Mouse (Mus musculus): ENCODE measurements around the gene Tnrc6a.

The Tnrc6a gene

DNA sequence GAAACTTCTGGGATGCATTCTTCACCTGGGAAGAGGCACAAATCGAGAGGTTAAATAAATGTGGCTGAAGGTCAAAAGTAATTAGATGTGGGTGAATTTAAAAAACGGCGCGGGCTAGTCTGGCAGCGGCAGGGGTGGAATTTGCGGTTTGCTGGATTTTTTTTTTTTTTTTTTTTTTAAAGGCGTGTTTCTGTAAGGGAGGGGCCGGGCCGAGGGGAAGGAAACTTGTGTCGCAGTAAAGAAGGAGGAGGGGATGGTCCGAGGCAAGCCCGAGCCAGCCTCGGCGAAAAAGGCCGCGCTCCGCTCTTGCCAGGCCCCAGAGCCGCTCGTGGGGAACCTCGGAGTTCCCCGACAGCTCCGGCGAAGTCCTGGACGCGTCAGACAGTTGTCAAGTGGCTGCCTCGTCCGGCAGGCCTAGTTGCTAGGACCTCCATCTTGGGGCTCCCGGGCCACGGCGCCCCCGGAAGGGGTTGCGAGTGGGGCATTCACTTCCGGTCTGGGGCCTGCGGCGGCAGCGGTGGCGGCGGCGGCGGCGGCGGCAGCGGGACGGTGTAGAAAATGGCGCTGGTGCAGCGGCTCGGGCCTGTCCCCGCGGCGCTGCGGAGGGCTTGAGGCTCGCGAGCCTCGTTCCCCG is at the start of gene Tnrc6a:
Gene Tnrc6a (plus strand): TSS at position 221 of the 634 bp plus-strand sequence.
- DNase-seq = peak; percentile 93 to 94

DNA sequence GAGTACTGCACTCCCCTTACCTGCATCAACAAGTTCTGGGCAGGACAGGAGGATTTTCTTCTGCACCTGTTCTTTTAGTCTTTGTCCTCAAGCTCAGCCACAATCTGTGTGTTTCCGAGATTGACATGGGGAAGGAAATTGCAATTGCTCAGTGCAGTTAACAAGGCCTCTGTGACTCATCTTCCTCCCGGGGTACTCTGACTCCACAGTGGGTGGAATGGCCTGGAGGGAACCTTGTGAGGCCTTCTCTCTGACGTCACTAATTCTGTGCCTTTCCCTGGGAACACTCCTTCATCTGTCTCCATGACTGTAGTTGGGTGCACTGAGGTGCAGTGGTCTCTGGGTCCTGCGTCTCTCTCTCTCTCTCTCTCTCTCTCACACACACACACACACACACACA is 41.4 kb upstream of the Tnrc6a start:
- no peak for DNase-seq

DNA sequence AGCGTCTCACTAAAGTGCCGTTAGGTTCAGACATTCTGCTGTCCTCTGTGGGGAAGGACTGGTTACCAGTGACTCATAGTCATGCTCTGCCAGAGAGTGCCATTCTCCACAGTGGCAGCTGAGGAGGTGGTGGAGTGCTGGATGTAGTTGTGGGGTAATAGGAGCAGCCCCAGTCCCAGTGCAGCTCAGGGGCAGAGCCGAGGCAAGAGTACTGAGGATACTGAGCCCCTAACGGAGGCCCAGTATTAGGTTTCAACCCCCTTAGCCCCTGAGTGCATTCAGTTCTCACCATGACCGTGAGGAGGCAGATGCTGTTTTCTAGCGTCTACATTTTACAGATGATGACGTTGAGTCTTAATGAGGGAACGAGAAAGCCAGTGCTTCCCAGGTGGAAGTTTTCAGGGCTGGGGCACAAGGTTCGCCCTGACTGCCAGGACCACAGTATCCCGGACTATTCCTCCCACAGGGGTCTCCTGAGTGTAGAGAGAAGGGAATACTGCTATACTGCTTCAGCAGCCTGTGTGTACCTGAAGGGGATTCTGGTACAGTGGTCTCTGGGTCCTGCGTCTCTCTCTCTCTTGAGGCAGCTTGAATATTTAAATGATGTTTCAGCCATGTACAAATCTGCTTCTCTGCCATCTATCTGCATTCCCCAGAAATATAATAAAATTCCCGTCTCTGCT is 40.1 kb upstream of the Tnrc6a start:
- DNase-seq = no peak

DNA sequence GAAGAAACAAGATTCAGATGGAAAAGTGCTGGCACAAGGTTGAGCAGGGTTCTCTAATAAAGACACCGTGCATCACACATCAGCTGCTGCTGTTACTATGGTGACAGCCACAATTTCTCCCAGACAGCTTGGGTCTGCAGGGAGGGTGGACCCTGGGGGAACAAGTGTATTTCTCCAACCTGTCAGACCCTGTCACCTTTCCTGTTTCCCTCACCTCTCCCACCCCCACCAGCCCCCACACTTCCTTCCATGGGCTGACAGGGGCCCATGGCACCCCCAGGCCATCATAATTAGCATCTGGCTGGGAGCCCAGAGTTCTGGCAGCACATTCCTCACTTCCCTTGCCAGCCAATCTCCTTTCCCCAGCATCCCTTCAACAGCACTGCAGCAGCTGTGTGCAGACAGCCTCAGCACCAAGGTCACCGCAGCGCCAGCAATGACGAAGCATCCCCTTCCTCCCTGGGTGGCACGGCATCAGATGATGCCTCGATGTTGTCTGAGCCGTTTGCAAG is 39.4 kb upstream of the Tnrc6a start:
- peak; percentile 63 to 78 for DNase-seq

DNA sequence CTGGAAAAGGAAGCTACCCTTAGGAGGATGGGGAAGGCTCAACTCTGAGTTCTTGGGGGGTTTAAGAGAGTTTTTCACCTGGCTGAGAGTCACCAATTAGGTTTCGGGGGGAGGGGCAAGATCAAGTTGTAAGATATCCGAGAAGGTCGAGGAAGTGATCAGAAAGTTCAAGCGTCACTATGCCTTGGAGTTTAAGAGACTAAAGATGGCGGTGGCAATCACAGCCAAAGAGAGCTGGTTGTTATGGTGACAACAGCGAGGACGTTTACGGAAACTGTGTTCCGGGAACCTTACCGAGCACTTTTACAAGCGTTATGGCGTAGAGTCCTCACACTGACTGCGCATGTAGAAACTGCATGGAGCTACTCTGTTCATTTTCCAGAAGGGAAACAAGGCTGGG is 39.0 kb upstream of the Tnrc6a start:
- DNase-seq = peak; percentile 30 to 37

DNA sequence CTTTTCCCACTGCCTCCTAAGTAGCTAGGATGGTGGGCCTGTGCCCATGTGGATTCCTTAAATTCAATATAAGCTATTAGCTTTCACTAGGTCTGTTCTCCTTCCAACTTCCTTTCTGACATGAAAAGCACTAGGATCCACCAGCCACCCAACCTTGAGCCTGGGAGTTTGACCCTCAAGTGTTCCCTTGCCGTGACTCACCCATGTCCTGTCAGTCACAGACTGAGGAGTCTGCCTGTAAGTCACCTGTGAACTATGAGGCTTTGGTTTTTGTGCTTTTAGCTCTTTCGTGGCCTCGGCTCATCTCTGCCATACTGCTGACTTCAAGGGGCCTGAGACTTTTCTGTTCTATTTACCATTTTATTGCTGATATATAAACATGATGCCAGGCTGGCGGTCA is 34.8 kb upstream of the Tnrc6a start:
- DNase-seq = no peak

DNA sequence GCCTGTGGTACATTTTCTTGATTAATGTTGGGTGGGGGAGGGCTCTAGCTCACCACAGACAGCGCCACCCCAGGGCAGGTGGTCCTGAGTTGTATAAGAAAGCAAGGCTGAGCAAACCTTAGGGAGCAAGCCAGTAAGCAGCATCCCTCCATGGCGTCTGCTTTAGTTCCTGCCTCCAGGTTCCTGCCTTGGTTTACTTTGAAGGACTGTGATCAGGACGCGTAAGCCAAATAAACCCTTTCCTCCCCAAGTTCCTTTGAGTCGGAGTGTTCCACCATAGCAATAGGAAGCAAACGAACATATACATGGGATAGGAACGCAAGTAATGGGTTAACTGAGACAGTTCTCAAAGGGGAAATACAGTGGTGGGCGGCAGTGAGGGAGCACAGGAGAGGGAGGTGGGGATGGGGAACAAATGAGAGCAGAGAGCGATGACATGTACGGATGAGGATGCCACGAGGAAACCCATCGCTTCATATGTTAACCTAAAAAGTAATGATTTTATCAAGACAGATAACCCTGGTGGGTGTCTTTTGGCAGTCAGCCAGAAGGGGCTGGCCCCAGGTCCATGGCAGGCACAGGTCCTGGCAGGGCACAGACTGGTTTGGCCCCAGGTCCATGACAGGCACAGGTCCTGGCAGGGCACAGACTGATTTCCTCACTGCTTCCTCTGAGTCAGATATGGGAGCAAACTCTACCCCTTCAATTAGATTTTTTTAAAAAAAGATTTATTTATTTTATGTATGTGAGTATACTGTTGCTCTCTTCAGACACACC is 27.2 kb upstream of the Tnrc6a start:
- peak in 1 of 2 experiments; percentile 40 for DNase-seq

DNA sequence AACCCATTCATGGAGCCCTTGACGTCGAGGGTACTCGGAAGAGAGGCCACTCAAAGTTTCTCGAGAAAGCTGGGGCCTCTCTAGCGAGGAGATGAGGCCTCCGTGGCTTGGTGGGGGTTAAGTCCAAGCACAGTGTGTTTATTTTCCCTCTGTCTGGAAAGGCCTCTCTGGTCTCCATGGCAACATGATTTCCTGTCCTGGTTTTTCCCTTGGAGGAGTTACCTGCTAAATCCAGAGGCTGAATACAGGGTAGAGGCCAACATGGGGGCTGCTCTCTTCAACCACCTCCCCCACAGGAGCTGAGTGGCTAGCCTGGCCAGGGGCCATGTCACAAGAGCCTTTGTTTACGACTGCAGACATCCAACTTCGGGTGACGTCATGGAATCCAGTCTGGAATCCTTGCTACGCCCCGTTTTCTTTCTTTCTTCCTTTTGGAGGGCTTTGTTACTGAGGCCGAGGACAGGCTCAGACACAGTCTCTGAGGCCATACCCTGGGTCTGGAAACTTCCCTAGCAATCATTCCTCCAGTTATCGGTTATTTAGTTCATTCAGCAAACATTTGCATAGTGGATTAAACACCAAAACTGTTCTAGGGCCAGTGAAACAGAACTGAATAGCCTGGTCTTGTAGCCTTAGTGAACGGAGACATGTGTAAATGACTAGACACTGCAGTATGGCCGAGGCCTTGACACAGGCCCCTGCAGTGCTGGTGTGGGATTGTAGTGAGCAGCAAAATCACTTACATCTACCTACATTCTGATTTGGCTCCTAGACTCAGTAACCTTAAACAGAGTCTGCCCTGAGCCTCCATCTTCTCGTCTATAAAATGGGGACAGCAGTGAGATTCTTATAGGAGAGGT is 25.6 kb upstream of the Tnrc6a start:
- DNase-seq = peak; percentile 33 to 37

DNA sequence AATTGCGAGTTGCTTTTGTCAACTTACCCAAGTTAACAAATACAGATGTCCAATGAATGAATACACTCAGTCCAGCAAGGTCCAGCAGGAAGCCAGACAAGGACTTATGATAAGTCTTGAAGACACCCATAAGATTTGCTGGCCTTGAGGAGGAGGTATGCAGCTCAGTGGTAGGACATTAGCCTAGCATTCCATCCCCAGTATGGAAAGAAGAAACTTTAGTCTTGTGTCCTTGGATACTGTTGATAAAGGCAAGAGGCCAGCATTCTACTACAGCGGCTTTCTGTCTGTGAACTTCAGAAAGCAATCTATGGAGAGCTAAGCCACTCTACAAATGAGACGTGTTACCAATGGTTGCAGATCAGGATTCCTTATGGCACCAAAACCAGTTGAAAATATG is 22.4 kb upstream of the Tnrc6a start:
- no peak for DNase-seq

DNA sequence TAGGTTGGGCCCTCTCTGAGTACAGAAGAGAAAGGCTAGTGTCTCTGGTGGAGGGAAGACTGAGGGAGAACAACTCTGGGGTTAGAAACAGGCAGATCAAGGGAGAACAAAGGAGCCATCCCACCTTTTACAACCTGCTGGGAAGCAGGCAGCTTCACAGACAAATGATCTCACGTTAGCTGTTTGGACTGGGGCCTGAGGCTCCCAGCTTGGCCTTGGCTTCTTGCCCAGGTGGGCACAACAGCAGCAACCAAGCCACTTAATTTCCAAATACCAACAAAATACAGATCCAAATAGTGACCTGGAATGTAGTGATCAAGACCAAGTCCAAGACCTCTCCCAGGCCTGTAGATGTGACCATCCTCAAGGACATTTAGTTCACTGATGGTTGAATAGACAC is 18.3 kb upstream of the Tnrc6a start:
- DNase-seq = peak; percentile 35

DNA sequence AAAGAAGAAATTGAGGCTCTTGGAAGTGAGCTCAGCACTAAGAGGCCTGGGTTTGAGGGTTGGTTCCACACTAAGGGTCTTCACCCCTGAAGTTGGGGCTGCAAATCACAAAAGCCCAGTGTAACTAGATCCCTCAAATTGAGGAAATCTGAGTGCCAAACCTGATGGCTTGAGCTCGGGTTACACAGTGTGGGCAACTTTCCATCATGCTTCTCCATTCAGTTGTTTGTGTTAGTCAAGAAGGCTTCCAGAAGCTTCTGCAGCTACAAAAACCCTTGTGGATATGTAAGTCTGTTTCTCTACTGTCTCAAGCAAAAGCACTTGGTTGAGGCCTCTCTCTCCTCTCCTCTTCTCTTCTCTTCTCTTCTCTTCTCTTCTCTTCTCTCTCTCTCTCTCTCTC is 17.8 kb upstream of the Tnrc6a start:
- DNase-seq = no peak

DNA sequence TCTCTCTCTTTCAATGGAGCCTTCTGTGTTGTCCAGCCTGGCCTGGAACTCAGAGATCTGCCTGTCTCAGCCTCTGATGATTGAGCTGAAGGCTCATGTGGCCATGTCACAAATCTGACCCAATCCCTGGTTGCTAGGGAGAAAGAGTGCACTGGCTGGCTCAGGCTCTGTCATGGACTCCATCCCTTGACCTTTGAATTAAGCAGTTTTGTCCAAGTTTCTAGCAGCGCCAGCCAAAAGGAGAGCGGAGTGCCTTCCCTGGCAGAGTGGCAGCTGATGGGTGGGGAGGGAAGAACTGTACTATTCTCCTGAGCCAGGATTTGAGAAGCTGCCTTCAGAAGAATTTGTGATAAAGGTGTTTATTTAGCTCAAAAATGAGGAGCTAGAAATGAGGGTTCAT is 17.4 kb upstream of the Tnrc6a start:
- DNase-seq = no peak

DNA sequence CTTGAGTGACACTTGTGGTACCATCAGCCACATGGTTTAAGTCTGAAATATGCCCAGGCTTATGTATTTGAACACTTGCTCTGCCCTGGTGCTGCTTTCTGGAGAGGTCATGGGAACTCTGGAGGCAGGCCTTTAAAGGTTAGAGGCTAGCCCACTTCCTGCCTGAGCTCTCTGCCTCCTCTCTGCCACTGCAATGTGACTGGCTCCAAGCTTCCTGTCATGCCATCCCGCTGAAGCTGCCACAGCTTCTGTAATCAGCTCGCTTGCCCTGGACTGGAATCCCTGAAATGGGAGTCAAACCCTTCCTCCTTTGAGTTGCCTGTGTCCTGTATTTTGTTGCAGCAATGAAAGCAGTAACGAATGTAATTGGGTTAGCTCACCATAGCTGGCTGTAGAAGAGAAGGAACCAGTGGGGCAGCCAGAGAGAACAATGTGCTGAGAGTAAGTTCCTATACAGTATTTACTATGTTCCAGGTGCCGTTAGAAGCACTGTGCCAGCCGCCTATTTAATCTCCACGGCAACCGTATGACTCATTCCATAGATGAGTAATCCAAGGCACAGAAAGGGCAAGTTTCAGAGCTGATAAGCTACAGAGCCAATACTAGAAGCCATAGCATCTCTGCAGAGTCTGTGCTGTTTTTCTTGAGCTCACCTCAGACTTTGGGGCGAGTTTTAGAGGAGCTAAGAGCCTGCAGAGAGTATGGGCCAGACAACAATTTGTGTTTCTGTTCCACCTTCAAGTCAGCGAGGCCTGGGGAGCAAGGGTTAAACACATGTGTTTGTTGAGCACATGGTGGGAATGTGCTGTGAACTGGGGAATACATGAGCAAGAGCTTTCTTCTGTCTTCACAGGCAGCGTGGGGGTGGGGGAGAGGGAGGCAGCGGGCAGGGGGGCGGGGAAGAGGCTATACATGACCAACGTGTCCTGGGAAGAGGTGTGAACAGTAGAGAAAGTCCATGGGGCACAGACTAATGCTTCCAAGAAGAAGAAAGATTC is 15.3 kb upstream of the Tnrc6a start:
- no peak for DNase-seq

DNA sequence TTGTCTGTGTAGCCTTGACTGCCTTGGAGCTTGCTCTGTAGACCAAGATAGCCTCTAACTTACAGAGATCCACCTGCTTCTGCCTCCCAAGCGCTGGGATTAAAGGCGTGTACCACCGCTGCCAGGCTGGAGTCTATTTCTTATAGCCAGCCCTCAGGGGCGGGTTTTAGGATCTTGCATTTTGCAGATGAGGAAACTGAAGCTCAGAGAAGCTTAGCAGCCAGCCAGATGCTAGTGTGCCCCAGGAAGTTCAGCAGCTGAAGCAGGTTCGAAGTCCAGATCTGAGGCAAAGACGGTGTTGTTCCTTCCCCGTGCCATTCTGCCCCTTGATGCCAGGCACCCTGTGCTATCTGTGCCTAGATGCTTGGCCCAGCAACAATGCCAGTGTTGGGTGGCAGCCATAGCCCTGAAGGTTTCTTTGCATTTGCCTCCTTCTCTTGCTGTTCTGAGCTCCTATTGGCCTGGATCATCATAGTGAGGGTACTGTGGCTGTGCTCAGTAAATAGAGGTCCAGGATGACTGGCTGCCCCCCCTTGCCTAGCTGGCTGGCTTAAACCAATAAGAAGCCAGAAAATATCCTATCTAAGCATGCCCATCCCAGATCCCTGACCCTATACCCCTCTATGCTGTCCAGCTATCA is 14.2 kb upstream of the Tnrc6a start:
- DNase-seq = no peak

DNA sequence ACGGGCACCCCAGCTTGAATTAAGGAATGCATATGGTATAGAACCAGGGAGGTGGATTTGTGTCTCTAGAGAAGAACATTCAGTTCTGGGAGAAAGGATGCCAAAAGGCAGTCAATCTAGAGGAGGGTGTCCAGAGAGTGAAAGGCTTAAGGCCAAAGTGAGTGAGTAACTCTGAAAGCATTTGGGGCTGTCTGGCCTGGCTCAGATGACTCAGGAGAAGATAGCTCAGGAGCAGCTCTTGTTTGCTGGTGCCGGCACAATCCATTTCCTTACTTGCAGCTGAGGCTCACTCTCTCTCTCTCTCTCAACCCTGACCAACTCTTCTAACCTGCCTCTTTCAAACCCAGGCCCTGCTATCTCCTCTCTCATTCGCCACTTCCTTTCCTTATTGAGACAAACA is 13.6 kb upstream of the Tnrc6a start:
- no peak for DNase-seq

DNA sequence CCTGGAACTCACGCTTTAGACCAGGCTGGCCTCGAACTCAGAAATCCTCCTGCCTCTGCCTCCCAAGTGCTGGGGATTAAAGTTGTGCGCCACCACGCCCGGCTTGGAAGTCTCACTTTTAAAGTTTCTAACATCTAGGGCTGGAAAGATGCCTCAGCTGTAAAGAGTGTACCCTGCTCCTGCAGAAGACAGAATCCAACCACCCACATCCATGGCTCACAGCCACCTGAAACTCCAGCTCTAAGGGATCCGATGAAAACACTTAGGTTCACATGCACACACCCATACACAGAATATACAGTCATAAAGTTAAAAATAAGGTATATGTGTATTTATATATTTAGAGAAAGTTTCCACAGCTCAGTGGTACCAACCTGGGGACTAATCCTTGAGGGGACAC is 10.1 kb upstream of the Tnrc6a start:
- no peak for DNase-seq

DNA sequence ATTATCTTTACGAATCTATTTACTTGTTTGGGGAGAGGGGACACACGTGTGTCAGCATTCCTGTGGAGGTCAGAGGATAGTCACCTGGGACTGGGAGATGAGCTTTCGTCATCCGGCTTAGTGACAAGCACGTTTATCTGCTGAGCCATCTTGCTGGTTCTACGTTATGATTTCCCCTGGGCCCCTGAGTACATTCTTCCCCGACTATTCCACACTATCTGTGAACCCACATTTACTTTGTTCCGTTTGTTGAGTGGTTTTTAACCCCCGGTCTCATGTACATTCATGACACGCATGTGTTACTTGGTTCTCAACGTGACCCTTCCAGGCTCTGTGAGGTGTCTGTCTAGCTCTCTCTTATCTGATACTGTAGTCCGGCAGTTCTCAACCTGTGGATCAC is 6.9 kb upstream of the Tnrc6a start:
- no peak for DNase-seq

DNA sequence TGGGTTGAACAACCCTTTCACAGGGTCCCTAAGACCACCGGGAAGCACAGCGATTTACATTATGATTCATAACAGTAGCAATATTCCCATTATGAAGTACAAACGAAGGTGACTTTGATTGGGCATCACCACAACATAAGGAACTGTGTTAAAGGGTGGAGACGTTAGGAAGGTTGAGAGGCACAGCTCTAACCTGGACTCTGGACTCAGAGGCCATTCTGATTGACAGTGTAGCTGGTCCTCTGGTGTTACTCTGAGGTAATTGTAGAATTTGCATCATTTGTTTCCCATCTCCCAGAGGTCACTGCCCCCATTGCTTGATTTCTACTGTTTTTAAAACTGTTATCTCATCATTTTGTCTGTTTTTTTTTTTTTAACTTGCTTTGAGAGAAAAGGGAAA is 6.5 kb upstream of the Tnrc6a start:
- no peak for DNase-seq

DNA sequence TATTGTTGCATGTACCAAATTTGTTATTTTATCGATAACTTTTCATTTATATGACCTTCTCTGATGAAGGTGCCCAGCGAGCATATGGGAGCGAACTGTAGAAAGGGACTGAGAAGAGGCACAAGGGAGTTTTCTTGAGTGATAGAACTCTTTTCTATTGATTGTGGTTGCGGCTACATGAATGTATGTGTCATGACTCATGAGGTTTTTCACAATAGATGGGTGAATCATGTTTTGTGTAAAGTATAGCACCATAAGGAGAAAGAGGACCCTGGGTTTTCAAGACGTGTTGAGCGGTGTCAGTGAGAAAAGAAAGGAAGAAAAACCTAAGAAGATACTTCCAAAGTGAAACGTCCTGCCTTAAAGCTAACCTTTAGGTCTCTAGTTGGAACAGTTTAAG is 3.2 kb upstream of the Tnrc6a start:
- DNase-seq = no peak

DNA sequence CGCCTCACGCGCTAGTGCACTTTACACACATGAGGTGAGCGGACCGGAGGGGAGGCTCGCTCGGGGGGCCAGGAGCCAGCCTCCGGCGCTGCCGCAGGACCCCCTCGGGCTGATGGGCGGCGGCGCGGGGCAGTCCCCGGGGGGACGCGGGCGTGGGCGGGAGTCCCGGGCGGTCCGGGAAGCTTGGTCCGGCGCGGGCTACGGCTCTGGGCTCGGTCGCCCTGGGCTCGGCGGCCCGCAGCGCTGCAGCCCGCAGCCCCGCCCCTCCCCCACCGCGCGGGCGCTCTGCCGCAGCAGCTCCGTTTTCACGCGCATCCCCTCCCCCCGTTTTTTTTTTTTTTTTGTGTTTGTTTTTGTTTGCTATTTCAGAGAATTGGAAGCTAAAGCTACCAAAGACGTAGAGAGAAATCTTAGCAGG is 623 bp downstream of the Tnrc6a start:
- DNase-seq = peak in 1 of 2 experiments; percentile 66

DNA sequence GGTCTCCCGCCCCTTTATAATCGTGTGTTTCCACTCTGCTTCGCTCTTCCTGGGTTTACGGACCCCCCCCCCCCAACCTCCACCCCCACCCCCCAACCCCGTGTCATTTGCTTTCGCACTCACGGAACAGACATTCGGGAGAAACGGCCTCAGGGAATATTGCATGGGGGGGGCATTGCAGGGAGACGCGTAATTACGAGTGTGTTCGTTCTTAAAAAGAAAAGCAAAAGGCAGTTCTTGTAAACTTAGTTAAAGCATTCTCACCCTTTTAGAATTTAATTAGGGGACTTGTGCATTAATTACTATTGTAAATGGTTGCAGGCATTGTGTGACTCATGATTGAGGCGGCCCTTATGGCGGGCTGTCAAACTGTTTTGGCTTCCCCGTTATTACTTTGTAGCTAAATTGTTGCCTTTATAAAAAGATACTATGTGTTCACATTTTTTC is 1.1 kb downstream of the Tnrc6a start:
- DNase-seq = peak; percentile 17 to 36
